Mouse (Mus musculus): ENCODE data around the gene Il2rb. TPM values are rescaled to one million over a fixed set of nuclear protein-coding genes. Genes with fewer than 3 reads are reported as not detected.

Gene Il2rb
- polyA plus RNA-seq, 1 experiment from 2014 or later: 2.1 TPM

DNA sequence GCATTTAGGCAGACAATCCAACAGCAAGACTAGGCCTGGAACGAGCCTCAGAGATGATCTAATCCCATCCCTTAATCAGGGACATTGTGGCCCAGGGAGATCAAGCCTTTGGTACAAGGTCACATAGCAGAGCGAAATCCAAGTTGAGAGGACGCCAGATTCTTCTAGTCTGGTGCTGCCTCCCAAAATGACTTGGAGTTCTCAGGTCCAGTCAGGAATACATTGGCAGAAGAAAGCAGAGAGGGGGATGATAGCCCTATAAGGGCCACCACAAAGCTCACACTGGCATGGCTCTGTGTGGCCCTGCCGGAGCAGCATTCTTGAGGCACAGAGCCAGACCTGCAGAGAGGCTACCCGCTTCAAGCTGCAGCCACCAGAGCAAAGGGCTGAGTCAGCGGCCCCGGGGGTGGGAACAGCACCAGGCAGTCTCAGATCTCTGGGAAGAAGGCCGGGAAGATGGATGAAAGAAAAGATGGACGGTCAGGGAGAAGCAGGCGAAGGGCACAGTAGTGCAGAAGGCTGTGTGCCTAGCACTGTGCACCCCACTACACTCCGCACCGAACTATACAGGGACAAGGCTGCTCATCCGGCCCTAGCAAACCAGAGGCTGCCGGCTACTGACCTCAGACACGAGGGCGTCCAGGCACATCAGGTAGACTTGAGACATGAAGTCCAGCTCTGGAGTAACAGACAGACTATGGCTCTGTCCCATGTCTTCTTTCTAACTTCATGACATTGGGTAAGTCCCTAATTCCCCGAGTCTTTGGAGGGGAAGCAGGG, 35.8 kb upstream of the Il2rb start, which contains the start of gene C1qtnf6:
Gene C1qtnf6 (minus strand): TSS at position 746 of the 780 bp plus-strand sequence.
- H3K36me3 ChIP-seq (replicated peaks; ENCODE audit: insufficient read depth, low read length): no peaks in the 10 kb centered on the region
- 69% methylated on average over 17 of the region's 17 CpGs for WGBS (ENCODE audit: insufficient replicate concordance)
- DNase-seq: no peak
- peak within 1 kb of the TSS; percentile 62 for H3K4me2 ChIP-seq (ENCODE audit: low read depth, low read length)
- peak within 1 kb of the TSS; percentile 16; the same call in 1 of the 2 replicates for H3K9ac ChIP-seq (replicated peaks)
- peak within 1 kb of the TSS; percentile 21; the same call in 1 of the 2 replicates for H3K4me3 ChIP-seq (ENCODE audit: low read depth, low read length)
- H3K9me3 ChIP-seq (ENCODE audit: low read length): no peaks in the 10 kb centered on the region
- no peak for ATAC-seq
- TF ChIP-seq CTCF (IDR thresholded peaks at IDR 0.05; ENCODE audit: low read depth) (no peak), EP300 (IDR thresholded peaks at IDR 0.05; ENCODE audit: low read depth) (no peak)
- peaks cover 25% of the 10 kb centered on the region for H3K4me1 ChIP-seq (ENCODE audit: insufficient read depth)
- H3K27me3 ChIP-seq (ENCODE audit: insufficient read depth, low read length): no peaks in the 10 kb centered on the region
- H3K27ac ChIP-seq (ENCODE audit: low read depth): peak within 1 kb of the TSS; percentile 88

DNA sequence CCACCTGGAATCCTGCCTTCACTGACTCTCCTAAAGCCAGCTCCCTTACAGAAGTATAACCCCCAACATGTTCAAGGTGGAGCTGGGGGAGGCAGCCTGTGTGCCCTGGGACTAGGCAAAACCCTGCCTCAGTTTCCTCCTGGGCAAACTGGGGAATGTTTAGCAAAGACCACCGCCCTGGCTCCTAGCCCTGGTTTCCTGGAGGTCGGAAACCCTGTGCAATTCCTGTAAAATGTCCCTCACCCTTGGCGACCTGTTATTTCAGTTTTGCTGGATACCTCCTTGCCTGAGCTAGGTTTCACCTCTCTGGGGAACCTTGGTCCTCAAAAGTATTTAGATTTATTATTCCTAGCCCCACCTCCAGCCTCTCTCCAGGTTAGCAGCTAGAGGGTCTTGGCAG, 35.1 kb upstream of the Il2rb start:
- no peaks in the 10 kb centered on the region for H3K27me3 ChIP-seq (ENCODE audit: insufficient read depth, low read length)
- ATAC-seq (no peak), DNase-seq (no peak)
- H3K9me3 ChIP-seq (ENCODE audit: low read length): no peaks in the 10 kb centered on the region
- 0 out of 2 replicates have a peak overlapping the region, but pooled peaks have one; percentile 88 for H3K27ac ChIP-seq (ENCODE audit: low read depth)
- TF ChIP-seq CTCF (IDR thresholded peaks at IDR 0.05; ENCODE audit: low read depth) (no peak), EP300 (IDR thresholded peaks at IDR 0.05; ENCODE audit: low read depth) (no peak)
- no peak overlapping the region for H3K9ac ChIP-seq (replicated peaks)
- H3K36me3 ChIP-seq (replicated peaks; ENCODE audit: insufficient read depth, low read length): no peaks in the 10 kb centered on the region
- H3K4me3 ChIP-seq (ENCODE audit: low read depth, low read length): no peak overlapping the region
- peak overlapping the region; percentile 68; the same call in 1 of the 2 replicates for H3K4me2 ChIP-seq (ENCODE audit: low read depth, low read length)
- H3K4me1 ChIP-seq (ENCODE audit: insufficient read depth): peaks cover 23% of the 10 kb centered on the region
- WGBS (ENCODE audit: insufficient replicate concordance): 72% methylated on average over 3 of the region's 3 CpGs

DNA sequence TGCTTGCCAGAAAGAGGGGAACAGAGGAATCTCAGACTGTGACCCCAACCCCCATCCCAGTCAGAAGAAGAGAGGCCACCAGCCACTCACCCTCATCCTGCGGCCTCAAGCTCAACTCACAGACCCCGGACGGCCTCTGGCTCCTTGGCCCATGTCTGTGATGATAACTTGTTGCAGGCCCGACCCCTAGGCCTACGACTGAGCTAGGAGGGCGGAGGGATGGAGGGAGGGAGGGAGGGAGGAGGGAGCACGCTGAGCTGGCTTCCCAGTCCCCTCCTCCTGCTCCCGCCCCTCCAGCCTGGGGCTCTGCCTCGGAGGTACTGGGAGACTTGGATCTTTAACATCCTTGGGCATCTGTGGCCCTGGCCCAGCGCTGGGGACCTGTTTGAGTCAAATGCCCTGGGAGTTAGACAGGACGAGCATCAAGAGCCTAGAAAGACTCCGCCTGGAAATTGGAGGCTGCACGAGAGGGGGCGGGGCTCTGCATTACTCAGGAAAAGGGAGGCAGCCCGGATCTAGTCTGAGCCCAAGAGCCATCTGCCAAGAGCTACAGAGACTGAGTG, 34.4 kb upstream of the Il2rb start:
- DNase-seq (peak; percentile 54), ATAC-seq (no peak)
- no peaks in the 10 kb centered on the region for H3K36me3 ChIP-seq (replicated peaks; ENCODE audit: insufficient read depth, low read length)
- peak overlapping the region; percentile 51 for H3K9ac ChIP-seq (replicated peaks)
- peaks cover 23% of the 10 kb centered on the region for H3K4me1 ChIP-seq (ENCODE audit: insufficient read depth)
- peak overlapping the region; percentile 35 for H3K4me3 ChIP-seq (ENCODE audit: low read depth, low read length)
- no peaks in the 10 kb centered on the region for H3K9me3 ChIP-seq (ENCODE audit: low read length)
- H3K4me2 ChIP-seq (ENCODE audit: low read depth, low read length): peak overlapping the region; percentile 68
- TF ChIP-seq EP300 (IDR thresholded peaks at IDR 0.05; ENCODE audit: low read depth): no peak
- TF ChIP-seq CTCF (IDR thresholded peaks at IDR 0.05; ENCODE audit: low read depth): no peak
- no peaks in the 10 kb centered on the region for H3K27me3 ChIP-seq (ENCODE audit: insufficient read depth, low read length)
- peak overlapping the region; percentile 49; the same call in 1 of the 2 replicates for H3K27ac ChIP-seq (ENCODE audit: low read depth)
- WGBS (ENCODE audit: insufficient replicate concordance): 21% methylated on average over 15 of the region's 15 CpGs

DNA sequence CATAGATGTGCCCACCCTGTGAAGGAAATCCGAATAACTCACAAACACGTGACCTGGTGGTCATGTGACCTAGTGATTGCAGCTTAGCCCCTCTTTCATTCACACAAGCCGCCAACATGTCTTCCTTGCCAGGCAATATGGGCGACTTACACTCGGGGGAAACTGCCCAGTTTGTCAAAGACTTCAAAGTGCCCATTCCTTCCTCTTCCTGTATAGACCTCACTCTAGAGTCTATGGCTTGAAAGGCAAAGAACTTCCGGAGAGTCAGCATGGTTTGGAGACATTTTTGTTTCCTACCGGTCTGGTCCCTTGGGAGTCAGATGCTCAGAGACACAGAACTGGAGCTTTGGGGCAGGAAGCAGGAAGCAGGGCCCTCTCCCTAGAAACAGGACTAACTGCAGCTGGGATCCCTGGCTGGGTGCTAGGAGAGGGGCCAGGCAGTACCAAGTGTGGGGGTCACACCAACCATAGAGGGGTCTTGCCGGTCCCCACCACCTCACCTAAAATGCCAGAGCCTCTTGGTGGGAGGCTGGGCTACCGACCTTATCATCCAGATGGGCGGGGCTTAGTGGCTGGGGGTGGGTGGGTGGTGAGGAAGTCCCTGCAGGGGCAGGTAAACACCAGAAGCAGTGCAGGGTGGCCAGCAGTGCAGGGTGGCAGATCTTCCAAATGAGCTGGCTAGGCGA, 33.8 kb upstream of the Il2rb start:
- H3K9ac ChIP-seq (replicated peaks): peak overlapping the region; percentile 51
- no peak for DNase-seq
- WGBS (ENCODE audit: insufficient replicate concordance): 25% methylated on average over 11 of the region's 11 CpGs
- peaks cover 23% of the 10 kb centered on the region for H3K4me1 ChIP-seq (ENCODE audit: insufficient read depth)
- H3K4me2 ChIP-seq (ENCODE audit: low read depth, low read length): peak overlapping the region; percentile 68
- H3K9me3 ChIP-seq (ENCODE audit: low read length): no peaks in the 10 kb centered on the region
- TF ChIP-seq CTCF (IDR thresholded peaks at IDR 0.05; ENCODE audit: low read depth) (no peak), EP300 (IDR thresholded peaks at IDR 0.05; ENCODE audit: low read depth) (no peak)
- ATAC-seq: no peak
- no peaks in the 10 kb centered on the region for H3K36me3 ChIP-seq (replicated peaks; ENCODE audit: insufficient read depth, low read length)
- no peaks in the 10 kb centered on the region for H3K27me3 ChIP-seq (ENCODE audit: insufficient read depth, low read length)
- H3K27ac ChIP-seq (ENCODE audit: low read depth): peak overlapping the region; percentile 49; the same call in 1 of the 2 replicates
- H3K4me3 ChIP-seq (ENCODE audit: low read depth, low read length): peak overlapping the region; percentile 35

DNA sequence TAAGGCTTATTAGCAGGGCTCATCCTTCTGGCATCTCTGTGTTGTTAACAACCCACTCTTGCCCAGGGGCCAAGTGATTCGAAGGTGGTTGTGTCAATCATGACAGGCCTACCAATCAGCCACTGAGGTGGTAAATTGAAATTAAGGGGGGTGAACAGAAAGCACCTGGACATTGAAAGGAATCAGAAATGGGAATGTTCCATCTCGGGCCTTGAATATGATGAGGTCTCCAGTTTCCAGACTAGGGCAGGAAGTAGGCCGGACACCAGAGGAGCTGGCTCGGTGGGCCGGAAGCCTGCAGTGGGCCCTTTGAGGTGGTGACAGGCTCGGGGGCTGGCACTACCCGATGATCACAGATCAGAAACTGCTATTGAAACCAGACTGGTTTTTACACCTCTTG, 32.9 kb upstream of the Il2rb start:
- H3K4me2 ChIP-seq (ENCODE audit: low read depth, low read length): peak overlapping the region; percentile 68; the same call in 1 of the 2 replicates
- no peak overlapping the region for H3K9ac ChIP-seq (replicated peaks)
- no peak for ATAC-seq
- peaks cover 22% of the 10 kb centered on the region for H3K4me1 ChIP-seq (ENCODE audit: insufficient read depth)
- no peaks in the 10 kb centered on the region for H3K36me3 ChIP-seq (replicated peaks; ENCODE audit: insufficient read depth, low read length)
- no peak overlapping the region for H3K27ac ChIP-seq (ENCODE audit: low read depth)
- DNase-seq: no peak
- 46% methylated on average over 7 of the region's 7 CpGs for WGBS (ENCODE audit: insufficient replicate concordance)
- no peaks in the 10 kb centered on the region for H3K27me3 ChIP-seq (ENCODE audit: insufficient read depth, low read length)
- no peaks in the 10 kb centered on the region for H3K9me3 ChIP-seq (ENCODE audit: low read length)
- no peak overlapping the region for H3K4me3 ChIP-seq (ENCODE audit: low read depth, low read length)
- TF ChIP-seq CTCF (IDR thresholded peaks at IDR 0.05; ENCODE audit: low read depth) (no peak), EP300 (IDR thresholded peaks at IDR 0.05; ENCODE audit: low read depth) (no peak)

DNA sequence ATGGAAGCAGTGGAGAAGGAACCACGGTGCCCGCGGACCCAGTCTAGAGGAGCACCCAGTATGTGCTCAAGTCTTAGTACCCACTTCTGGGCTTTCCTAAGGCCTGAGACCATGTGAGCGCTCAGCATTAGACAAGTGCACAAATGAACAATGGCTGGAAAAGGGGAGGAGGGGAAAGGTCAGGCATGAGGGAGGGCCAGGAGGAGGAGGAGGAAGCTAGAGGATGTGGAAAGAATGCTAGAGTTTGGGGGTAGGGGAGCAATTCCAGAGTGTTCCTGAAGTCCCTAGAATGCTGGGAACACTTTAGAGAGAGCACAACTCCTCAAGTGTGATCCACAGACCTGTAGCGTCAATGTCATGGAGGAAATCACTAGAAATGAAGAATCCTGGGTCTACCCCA, 29.1 kb upstream of the Il2rb start:
- Histone ChIP-seq H3K27me3 (ENCODE audit: insufficient read depth, low read length) (no peaks in the 10 kb centered on the region), H3K27ac (ENCODE audit: low read depth) (no peak overlapping the region)
- no peak for ATAC-seq

More for the DNA sequence above, 29.1 kb upstream of the Il2rb start:
- WGBS (ENCODE audit: insufficient replicate concordance): 88% methylated on average over 5 of the region's 5 CpGs
- H3K9me3 ChIP-seq (ENCODE audit: low read length): no peaks in the 10 kb centered on the region
- TF ChIP-seq CTCF (IDR thresholded peaks at IDR 0.05; ENCODE audit: low read depth) (no peak), EP300 (IDR thresholded peaks at IDR 0.05; ENCODE audit: low read depth) (no peak)
- peaks cover 2% of the 10 kb centered on the region; the same call in 1 of the 2 replicates for H3K4me1 ChIP-seq (ENCODE audit: insufficient read depth)
- no peak overlapping the region for H3K9ac ChIP-seq (replicated peaks)
- no peak overlapping the region for H3K4me3 ChIP-seq (ENCODE audit: low read depth, low read length)
- no peaks in the 10 kb centered on the region for H3K36me3 ChIP-seq (replicated peaks; ENCODE audit: insufficient read depth, low read length)
- no peak overlapping the region for H3K4me2 ChIP-seq (ENCODE audit: low read depth, low read length)
- DNase-seq: no peak

All from liver, postnatal 0 days (tissue).